Mouse (Mus musculus) CD4-positive, CD25-positive, alpha-beta regulatory T cell, adult 4 months (primary cell): ENCODE data around the gene Syt5. TPM values are rescaled to one million over a fixed set of nuclear protein-coding genes. Genes with fewer than 3 reads are reported as not detected.

Experiments used
- ATAC-seq: one replicate; pipeline ENCODE4 v1.8.0; 2017
- polyA plus RNA-seq, 2 experiments: library from polyadenylated mRNA; unstranded; fragments of 100-300 nt; shearing (Covaris generic); gene quantifications; one replicate each; pipeline ENCODE4 v1.2.1; 2017

The Syt5 gene
- polyA plus RNA-seq, 2 experiments from 2014 or later: 0.35 TPM; not detected in 1

GRCm38 (mm10) chr7:4522292-4522691 is 25.0 kb downstream of the Syt5 start:
- ATAC-seq: no peak

- ATAC-seq: no peak
These were observed 25.9 kb downstream of the Syt5 start for GRCm38 (mm10) chr7:4521231-4522003.

DNA sequence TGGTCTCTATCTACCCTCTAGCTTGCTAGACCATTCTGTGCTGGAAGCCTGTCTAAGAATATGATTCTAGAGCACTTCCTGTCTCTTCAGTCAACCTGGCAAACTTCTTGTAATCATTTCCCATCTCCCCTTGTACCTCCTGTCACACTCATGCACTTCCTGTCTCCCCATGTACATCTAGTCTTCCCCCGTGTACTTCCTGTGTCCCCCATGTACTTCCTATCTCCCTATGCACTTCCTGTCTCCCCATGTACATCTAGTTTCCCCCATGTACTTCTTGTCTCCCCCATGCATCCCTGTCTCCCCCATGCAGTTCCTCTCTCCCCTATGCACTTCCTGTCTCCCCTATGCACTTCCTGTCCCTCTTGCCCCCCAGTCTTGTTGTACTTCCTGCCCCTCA is 28.9 kb downstream of the Syt5 start:
- ATAC-seq: peak; percentile 91

GRCm38 (mm10) chr7:4516332-4517050 is 30.9 kb downstream of the Syt5 start, which contains the start of gene Tnnt1:
Gene Tnnt1, minus strand, starts transcription at chr7:4516382.
- ATAC-seq: no peak

- ATAC-seq: no peak
These were observed 31.5 kb downstream of the Syt5 start for GRCm38 (mm10) chr7:4515853-4516252.

GRCm38 (mm10) chr7:4513829-4514712 is 33.3 kb downstream of the Syt5 start:
- no peak for ATAC-seq

DNA sequence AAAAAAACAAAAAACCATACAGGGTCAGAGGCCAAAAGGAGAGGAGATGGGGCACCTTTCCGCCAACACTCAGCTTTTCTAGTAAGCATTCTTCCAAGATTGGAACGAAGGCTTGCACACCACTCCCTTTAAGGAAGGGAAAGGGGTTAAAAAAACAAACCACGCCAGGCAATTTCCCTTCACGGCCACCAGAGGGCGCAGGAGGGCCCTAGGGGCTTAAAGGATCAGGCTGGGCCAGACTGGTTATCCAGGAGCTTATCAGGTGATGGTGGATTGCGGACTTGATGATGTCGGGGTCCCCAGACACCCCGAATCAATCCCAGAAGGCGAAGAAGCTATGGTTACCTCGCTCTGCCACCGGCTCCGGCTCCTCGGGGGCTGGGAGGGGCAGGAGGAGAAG is 34.1 kb downstream of the Syt5 start:
- ATAC-seq: peak; percentile 52

- ATAC-seq: no peak
These were observed 35.7 kb downstream of the Syt5 start for GRCm38 (mm10) chr7:4511489-4512224.

- ATAC-seq: peak; percentile 94
These were observed 37.3 kb downstream of the Syt5 start for GRCm38 (mm10) chr7:4509863-4510608.

DNA sequence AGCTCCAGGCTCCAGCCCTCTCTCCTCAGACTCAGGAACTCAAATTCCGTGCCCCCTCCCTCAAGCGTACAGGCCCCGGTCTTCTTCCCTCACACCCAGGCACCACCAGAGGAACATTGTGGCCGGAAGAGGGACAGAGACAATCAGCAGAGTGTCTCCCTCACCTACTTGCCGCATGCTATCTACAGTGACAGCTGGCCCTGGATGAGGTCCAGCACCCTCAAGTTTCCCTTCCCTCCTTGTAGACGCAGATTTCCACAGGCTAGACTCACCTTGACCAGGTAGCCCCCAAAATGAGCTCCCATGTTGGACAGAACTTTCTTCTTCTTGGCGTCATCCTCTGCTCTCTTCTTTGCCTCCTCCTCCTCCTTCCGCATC is 38.6 kb downstream of the Syt5 start:
- ATAC-seq: no peak

DNA sequence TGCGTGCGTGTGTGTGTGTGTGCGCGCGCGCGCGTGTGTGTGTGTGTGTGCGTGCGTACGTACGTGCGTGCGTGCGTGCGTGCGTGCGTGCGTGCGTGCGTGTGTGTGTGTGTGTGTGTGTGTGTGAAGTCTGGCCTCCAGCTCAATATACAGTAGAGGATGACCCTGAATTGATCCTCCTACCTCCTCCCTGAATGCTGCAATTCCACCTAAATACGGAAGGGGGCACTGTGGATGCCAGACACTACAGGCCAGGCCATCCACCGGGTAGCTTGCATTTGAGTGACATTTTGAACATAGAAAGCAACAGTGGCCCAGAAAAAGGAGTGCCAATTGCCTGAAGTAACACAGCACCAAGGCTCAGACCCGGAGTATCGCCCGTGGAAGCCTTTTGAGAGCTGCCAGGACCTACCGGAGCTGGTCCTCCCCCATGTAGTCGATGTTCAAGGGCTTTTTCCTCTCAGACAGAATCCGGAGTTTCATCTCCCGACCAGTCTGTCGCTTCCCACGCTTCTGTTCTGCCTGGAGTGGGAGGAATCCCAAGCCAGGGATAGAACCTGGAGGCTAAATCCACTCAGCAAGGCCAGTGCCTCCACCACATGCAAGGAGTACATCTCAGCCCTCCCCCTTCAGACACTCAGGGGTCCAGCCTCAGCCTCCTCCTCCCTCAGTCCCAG is 39.1 kb downstream of the Syt5 start:
- ATAC-seq: no peak

DNA sequence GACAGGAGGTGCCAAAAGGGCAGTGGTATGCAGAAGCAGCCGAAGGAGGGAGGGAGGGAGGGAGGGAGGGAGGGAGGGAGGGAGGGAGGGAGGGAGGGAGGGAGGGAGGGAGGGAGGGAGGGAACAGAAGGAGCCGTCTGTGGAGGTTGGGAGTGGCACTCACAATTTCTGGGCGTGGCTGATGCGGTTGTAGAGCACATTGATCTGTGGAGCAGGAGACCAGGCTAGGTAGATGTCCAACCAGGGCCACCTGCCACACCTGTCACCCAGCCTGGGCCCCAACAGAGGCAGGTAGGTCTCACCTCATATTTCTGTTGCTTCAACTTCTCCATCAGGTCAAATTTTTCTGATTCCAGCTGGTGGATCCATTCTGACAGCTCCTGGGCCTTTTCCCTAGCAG is 40.1 kb downstream of the Syt5 start:
- ATAC-seq: no peak

DNA sequence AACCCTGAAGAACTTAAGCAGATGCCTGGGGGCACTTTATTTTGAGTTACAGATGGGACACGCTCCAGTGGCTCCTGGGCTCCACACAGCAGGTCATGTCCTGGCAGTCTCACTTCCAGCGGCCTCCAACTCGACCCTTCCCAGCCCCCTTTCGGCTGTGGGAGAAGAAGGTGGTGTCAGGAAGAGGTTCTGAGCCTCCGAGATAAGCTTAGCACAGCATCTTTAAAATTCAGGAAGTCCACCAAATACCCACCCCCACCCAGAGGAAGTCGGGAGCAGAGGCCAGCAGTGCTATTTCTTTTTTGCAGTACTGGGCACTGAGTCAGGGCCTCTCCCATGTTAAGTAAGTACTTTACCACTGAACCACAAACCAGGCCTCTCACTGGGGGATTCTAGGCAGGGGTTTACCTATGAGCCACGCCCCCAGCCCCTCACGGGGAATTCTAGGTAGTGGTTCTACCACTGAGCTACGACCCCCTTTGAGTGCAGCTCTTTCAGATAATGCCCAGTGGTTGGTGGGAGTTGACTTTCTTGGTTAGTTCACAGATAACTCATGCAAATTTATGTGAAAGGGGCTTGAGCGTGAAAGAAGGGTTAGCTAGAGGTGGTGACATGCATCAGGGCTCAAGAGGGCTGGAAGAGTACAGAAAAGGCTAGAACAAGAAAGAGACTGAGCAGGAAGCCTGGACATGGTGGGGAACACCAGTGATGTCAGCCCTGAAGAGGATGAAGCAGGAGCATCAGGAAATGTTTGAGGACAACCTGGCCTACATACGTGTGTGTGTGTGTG is 42.5 kb downstream of the Syt5 start:
- no peak for ATAC-seq

DNA sequence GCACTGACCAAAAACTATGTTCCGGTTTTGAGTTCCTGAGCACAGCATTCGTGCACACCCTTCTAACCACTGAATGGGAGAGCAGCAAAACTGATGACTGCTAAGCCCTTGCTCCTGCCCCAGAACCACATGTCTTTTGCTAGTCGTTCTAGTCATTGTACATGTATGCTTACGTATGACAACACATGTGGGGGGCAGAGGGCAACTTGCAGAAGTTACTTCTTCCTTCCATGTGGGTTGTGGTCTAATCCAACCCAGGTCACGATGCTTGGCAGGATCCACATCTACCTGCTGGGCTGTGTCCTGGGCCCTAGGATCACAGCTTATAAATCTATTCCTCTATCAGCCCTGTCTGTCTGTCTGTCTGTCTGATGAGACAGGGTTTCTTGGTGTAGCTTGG is 43.5 kb downstream of the Syt5 start:
- ATAC-seq: no peak

- no peak for ATAC-seq
These were observed 44.2 kb downstream of the Syt5 start for GRCm38 (mm10) chr7:4503100-4503499.

DNA sequence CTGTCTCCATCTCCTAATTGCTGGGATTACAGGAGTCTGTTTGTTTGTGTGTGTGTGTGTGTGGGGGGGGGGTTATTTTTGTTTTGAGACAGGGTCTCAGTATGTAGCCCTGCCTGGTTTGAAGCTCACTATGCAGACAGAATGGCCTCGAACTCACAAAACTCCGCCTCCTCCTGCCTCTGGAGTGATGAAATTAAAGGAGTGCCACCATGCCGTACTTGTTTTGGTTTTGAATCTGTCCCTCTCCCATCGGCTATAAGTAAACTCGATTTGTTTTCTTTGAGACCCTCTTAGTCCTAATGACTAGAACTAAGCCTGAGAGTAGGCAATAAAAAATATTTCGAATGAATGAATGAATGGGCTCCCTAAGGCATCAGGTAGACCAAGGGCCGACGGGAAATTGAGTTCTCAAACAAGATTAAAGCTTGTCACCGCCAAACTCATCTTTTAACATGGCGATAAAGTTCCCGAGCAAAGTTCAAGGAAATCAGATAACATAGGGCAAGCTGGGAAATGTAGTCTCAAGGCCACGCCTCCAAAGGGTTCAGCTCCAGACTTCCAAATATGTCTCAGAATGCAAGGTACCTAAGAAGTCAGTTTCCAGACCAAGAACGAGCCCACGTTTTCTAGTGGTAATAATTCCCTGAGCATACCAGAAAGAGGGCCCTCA is 44.8 kb downstream of the Syt5 start:
- ATAC-seq: no peak

DNA sequence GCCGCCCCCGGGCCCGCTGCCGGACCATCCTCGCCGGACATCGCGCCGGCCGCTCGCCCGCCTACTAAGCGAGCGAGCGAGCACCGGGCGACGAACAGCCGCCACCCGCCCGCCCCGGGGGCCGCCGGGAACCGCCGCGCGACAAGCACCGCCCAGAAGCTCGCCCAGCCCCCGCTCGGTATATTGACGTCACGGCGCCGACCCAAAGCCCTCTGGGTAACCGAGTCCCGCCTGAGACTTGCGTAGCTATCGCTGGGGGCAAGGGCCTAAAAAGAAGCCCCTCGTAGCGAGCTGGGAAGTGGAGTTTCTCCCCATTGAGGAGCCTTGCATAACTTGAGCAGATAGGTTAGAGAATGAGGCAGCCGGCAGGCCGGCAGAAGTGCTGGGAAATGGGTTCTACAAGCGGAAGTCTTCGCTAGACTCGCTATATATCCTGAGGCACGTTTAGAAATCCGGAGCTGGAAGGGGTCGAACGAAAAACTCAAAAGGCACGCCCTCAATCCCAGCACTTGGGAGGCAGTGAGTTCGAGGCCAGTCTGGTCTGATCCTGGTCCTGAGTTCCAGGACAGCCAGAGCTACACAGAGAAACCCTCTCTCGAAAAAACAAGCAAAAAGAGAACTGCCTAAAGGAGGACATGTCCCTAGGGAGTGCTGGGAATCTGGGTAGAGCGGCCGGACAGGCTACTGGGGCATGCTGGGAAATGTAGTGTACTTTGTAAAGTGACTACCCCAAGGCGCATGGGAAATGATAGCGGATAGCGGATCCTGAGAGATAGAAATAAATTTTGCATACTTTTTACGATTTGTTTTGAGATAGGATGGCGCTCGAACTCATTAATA is 45.6 kb downstream of the Syt5 start, which contains the start of gene Ppp1r12c:
Gene Ppp1r12c (minus strand): TSS at position 123 of the 840 bp plus-strand sequence.
- peak; percentile 91 for ATAC-seq

DNA sequence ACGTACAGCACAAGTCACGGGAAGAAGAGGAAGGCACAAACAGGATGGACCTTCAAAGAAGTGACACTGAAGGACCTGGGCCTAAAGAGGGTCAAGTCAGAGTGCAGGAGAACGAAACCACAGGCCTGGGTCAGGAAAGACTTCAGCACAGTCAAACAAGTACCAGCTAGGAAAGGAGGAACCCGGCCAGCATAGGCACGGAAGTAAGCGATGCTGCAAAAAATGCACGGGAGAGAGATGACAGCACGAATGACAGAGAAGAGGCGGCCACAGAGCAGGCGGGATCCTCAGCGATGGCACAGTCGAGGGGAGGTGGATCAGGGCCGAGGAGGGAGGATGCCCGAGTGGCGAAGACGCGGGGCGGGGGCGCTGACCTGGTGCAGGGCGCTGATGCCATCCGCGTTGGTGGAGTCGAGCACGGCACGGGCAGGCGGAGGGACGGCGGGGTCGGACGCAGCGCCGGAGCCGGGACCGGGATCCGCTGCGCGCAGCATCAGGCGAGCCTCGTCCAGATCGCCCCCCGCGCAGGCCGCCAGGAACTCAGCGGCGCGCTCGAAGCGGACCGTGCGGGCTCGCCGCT is 46.4 kb downstream of the Syt5 start:
- ATAC-seq: peak; percentile 52
